Mouse (Mus musculus) lung, postnatal 0 days (tissue): Measurements from ENCODE around the gene Hhipl1.

Experiments used
- CTCF ChIP-seq: IDR thresholded peaks from 2 replicates; pipeline ENCODE4 v1.5.1; 2016; ENCODE audit warnings: antibody characterized with exemption, mild to moderate bottlenecking
- EP300 ChIP-seq: IDR thresholded peaks from 2 replicates; pipeline ENCODE4 v1.6.1; 2016; ENCODE audit warnings: antibody characterized with exemption, mild to moderate bottlenecking, control low read depth

- TF ChIP-seq CTCF (no peak), EP300 (no peak)
Measured at GRCm38 (mm10) chr12:108317201-108317738, 11.2 kb downstream of the Hhipl1 start.
